Mouse (Mus musculus) kidney, adult 8-10 months (tissue): ENCODE measurements around the gene Ildr1.

Source experiments
- DNase-seq, 2 experiments: peaks; one replicate each; pipeline ENCODE4 v3.0.0; 2022

The Ildr1 gene

GRCm38 (mm10) chr16:36707702-36708423, 14.1 kb downstream of the Ildr1 start:
- peak; percentile 52 to 67 for DNase-seq

DNA sequence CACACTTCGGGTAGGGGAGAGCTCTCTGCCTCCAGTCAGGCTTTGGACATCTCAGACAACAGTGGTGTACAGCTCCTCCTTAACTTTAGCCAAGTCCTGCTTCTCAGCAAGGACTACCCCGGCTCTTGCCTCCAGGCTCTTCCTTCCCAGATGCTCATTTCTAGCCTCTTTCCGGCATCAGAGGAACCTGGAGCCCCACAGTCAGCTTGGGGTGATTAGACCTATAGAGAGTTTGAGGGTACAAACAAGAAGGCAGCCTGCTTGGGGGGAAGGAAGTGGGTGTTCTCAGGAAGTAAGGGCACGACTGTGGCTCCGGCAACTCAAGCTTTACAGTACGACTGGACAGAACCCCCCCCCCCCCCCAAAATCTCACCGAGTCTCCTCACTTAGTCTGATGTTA, 15.0 kb downstream of the Ildr1 start:
- DNase-seq = no peak

DNA sequence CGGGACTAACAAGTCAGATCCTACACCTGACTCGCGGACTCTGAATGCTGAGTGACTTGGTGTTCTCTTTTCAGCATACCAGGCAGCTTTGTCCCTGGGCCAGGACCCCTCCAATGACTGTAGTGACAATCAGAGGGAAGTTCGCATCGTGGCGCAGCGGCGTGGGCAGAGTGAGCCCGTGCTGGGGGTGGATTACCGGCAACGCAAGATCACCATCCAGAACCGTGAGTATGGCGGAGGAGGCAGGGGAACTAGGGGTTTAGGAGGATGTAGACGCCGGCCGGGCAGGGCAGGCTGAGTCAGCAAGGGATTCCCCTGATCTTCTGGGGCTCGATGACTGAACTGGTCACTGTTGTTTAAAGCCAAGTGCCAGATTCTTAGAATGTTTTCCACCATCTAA, 15.6 kb downstream of the Ildr1 start:
- no peak for DNase-seq

GRCm38 (mm10) chr16:36710794-36711193, 17.0 kb downstream of the Ildr1 start:
- no peak for DNase-seq

GRCm38 (mm10) chr16:36711760-36712159, 18.0 kb downstream of the Ildr1 start:
- DNase-seq = no peak

DNA sequence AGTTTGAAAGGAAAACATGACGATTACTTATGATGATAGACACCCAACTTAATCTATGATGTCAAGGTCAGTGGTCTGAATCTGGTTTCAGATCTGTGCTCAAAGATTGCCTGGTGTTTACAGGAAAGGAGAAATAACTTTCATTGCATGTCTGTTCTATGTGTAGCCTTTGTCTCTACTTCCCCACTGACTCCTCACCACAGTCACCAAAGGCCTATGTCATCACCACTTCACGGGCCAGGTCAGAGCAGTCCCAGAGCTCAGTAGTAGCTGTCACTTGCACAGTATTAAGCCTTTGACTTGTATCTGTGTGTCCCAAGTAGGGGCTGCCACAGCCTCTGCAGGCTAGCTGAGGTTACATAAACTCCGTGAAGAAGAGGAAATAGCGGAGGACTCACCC, 23.7 kb downstream of the Ildr1 start:
- DNase-seq = no peak

DNA sequence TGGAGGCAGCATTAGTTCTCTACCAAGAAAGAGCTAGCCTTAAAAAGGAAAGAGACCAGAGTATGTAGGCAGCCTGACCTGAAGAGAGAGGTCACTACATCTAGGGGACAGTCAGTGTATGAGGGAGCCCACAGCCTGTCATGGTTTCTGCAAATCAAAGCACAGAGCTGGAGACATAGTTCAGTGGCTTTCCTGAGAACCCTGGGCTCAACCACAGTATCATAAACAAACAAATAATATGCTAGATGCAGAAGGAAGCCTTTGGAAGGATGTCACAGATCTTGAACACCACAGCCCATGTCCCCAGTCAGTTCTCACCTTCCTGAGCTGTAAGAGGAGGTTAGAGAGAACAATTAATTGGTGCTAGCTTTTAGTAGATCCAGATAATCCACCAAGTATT, 24.9 kb downstream of the Ildr1 start:
- DNase-seq = no peak

GRCm38 (mm10) chr16:36720194-36721055, 26.6 kb downstream of the Ildr1 start:
- DNase-seq = no peak

- DNase-seq = no peak
Measured at GRCm38 (mm10) chr16:36722739-36723138, 29.0 kb downstream of the Ildr1 start.

DNA sequence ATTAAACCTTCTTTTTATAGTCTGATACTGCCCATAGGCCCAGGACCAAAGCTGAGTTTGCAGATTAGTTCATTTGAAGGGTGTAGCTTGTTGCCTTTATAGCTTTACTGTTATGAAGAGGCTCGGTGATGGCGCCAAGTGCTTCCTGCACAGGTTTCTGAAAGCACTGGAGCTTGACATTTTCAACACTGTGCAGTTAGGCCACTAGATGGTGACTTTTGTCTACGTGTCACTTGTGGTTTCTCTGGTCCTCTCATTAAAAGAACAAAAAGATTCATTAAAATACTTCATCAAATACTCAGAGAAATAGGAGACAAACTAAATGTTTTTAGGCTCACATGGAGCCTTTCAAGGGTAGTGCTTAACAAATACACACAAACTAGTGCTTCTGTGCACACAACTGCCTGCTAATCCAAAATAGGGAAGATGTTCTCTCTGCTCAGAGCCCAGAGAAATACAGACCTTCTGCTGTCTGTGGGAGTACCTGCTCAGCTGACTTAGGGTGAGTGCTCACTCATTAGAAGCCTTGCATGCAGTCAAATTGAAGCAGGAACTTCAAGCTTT, 30.2 kb downstream of the Ildr1 start:
- DNase-seq = no peak

- DNase-seq = no peak
Measured at GRCm38 (mm10) chr16:36728959-36729358, 35.2 kb downstream of the Ildr1 start.

GRCm38 (mm10) chr16:36732572-36732971, 38.8 kb downstream of the Ildr1 start:
- no peak for DNase-seq

GRCm38 (mm10) chr16:36733827-36734226, 40.0 kb downstream of the Ildr1 start:
- no peak for DNase-seq

- DNase-seq = peak; percentile 39 to 70
Measured at GRCm38 (mm10) chr16:36735421-36735820, 41.6 kb downstream of the Ildr1 start.

GRCm38 (mm10) chr16:36739404-36739930, 45.7 kb downstream of the Ildr1 start:
- no peak for DNase-seq

DNA sequence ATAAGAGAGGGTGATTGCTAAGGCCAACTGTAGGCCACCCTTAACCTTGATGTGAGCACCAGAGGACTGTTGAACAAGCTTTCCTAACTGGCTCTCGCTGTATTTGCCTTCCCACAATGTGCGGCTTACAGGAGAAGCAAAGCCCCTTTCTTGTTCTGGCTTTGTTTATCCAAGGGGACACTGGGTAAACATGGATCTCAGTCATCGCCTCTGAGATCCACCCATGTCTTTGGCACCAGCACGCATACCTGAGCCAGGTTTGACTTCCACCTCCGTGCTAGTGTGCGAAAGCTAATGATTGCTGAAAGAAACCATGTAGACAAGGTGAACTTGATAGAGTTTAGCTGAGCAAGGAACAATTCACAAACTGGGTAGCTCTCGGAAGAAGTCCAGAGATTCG, 49.8 kb downstream of the Ildr1 start:
- DNase-seq = no peak

DNA sequence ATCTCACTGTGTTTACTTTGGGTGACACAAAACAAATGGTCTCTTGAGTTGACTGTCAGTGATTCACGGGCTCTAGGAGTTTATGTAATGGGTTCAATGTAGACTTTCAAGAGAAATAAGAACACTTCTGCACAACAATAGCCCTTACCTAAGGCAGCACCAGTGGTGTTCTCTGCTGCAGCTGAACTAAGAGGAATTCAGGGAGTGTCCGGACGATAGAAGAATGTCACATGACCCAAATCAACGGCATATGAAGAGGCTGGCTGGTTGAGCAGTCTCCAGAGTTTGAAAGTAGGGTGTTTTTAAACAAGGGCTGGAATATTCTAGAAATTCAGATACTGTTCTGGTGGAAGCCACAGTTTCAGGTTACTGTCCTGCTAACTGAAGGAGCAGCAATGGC, 53.3 kb downstream of the Ildr1 start:
- DNase-seq = no peak

- no peak for DNase-seq
Measured at GRCm38 (mm10) chr16:36747767-36748166, 54.0 kb downstream of the Ildr1 start.

GRCm38 (mm10) chr16:36751979-36752378, 58.2 kb downstream of the Ildr1 start:
- DNase-seq = no peak

DNA sequence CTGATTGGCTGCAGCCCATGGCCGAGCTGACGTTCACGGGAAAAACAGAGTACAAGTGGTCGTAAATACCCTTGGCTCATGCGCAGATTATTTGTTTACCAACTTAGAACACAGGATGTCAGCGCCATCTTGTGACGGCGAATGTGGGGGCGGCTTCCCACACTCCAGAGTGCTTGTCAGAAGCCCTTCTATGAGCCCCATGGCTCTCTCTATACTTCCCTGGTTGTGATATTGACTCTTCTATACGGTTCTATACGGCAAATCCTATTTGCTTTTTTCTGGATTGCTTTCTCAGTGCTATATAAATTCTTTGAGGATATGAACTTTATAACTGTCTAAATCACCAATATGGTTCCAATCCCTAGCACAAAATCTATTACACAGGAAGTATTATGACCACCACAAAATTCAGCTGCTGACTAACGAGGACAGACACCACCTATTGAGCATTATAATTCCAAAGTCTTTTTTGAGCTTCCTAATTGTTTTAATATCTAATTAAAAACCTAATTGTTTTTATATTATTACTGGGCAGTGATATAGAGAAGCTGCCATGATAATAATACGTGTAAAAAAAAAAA, 76.5 kb downstream of the Ildr1 start:
- peak in 1 of 2 experiments; percentile 34 for DNase-seq

GRCm38 (mm10) chr16:36770830-36771229, 77.1 kb downstream of the Ildr1 start:
- DNase-seq = no peak

DNA sequence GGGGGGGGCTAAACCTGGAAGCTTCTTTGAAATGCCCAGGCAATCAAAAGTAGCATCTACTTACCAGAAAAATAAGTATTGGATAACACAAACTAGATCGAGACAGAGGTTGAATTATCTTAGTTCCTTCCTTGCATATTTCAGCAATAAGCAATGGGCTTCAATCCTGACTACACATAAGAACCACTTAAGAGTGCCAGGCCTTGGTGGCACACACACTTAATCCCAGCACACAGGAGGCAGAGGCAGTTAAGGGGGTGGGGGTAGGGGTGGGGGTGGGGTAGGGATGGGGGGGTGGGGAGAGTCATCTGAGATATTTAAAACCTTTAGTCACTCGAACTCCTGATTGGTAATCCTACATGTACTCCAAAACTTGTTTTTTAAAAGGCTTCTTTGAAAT, 77.5 kb downstream of the Ildr1 start:
- DNase-seq = no peak

DNA sequence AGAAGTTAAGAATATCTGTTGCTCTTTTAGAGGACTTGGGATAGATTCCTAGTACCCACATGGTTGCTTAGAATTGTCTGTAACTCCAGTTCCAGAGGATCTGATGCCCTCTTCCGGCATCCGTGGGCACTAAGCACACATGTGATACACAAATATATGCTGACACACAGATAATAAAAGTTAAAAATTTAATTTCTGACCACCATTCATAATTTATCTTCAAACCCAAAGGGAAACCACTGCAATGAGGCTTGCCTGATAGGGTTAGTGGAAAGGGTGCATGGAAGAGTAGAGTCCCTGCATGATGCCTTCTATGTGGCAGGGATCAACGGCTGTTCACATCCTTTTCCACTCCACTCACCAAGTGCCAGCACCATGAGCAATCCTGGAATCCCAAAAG, 77.9 kb downstream of the Ildr1 start:
- no peak for DNase-seq
